Mouse (Mus musculus): ENCODE measurements around the gene Psmg1. TPM values are rescaled to one million over a fixed set of nuclear protein-coding genes. Genes with fewer than 3 reads are reported as not detected.
A peak's percentile ranks its signal among the peaks of the same experiment; 100 is the strongest.
"Not testable (repeated sequence)": the region's sequence is repeated elsewhere in the genome, so short reads cannot be mapped to it uniquely, and the experiment has no call there.

Psmg1 gene
- polyA plus RNA-seq (2012) = 1.4 and 1.6 TPM in 2 replicates

GRCm38 (mm10) chr16:95990462-95991121 lies at the start of gene Psmg1:
Gene Psmg1, minus strand, starts transcription at chr16:95990960.
- H3K9me3 ChIP-seq (ENCODE audit: control insufficient read depth, low read length) = no peaks in the 10 kb centered on the region
- peaks cover 24% of the 10 kb centered on the region for H3K4me1 ChIP-seq (ENCODE audit: control insufficient read depth)
- no peak for TF ChIP-seq TAL1 (IDR thresholded peaks at IDR 0.05; ENCODE audit: low read length)
- peaks cover 18% of the 10 kb centered on the region for H3K36me3 ChIP-seq (ENCODE audit: control insufficient read depth)
- H3K4me3 ChIP-seq (replicated peaks) = peak within 1 kb of the TSS; percentile 87
- H3K27me3 ChIP-seq (ENCODE audit: control insufficient read depth) = no peaks in the 10 kb centered on the region

- no peaks in the 10 kb centered on the region for H3K27me3 ChIP-seq (ENCODE audit: control insufficient read depth)
- no peak for TF ChIP-seq TAL1 (IDR thresholded peaks at IDR 0.05; ENCODE audit: low read length)
- no peak for TF ChIP-seq GATA1 (IDR thresholded peaks at IDR 0.05; ENCODE audit: low read length)
- peaks cover 51% of the 10 kb centered on the region for H3K36me3 ChIP-seq (ENCODE audit: control insufficient read depth)
These were observed 48.8 kb upstream of the Psmg1 start for GRCm38 (mm10) chr16:96039538-96039937.

GRCm38 (mm10) chr16:96034473-96034872 lies 43.7 kb upstream of the Psmg1 start:
- Histone ChIP-seq H3K36me3 (ENCODE audit: control insufficient read depth) (peaks cover 60% of the 10 kb centered on the region), H3K4me1 (ENCODE audit: control insufficient read depth) (peaks cover 16% of the 10 kb centered on the region), H3K9me3 (ENCODE audit: control insufficient read depth, low read length) (no peaks in the 10 kb centered on the region), H3K27me3 (ENCODE audit: control insufficient read depth) (no peaks in the 10 kb centered on the region), H3K4me3 (replicated peaks) (no peak overlapping the region)
- no peak for TF ChIP-seq TAL1 (IDR thresholded peaks at IDR 0.05; ENCODE audit: low read length)
- no peak for TF ChIP-seq GATA1 (IDR thresholded peaks at IDR 0.05; ENCODE audit: low read length)

More at GRCm38 (mm10) chr16:96039538-96039937, 48.8 kb upstream of the Psmg1 start:
- no peaks in the 10 kb centered on the region for H3K4me1 ChIP-seq (ENCODE audit: control insufficient read depth)
- H3K4me3 ChIP-seq (replicated peaks) = no peak overlapping the region
- no peaks in the 10 kb centered on the region for H3K9me3 ChIP-seq (ENCODE audit: control insufficient read depth, low read length)

GRCm38 (mm10) chr16:96032368-96033043 lies 41.7 kb upstream of the Psmg1 start:
- no peaks in the 10 kb centered on the region for H3K27me3 ChIP-seq (ENCODE audit: control insufficient read depth)
- no peak overlapping the region for H3K4me3 ChIP-seq (replicated peaks)
- no peaks in the 10 kb centered on the region for H3K9me3 ChIP-seq (ENCODE audit: control insufficient read depth, low read length)
- H3K36me3 ChIP-seq (ENCODE audit: control insufficient read depth) = peaks cover 61% of the 10 kb centered on the region
- TF ChIP-seq GATA1 (IDR thresholded peaks at IDR 0.05; ENCODE audit: low read length) (0 out of 2 replicates have a peak, but pooled peaks have one; percentile 13), TAL1 (IDR thresholded peaks at IDR 0.05; ENCODE audit: low read length) (no peak)
- H3K4me1 ChIP-seq (ENCODE audit: control insufficient read depth) = peaks cover 16% of the 10 kb centered on the region

GRCm38 (mm10) chr16:96030476-96031102 lies 39.8 kb upstream of the Psmg1 start:
- Histone ChIP-seq H3K4me3 (replicated peaks) (no peak overlapping the region), H3K36me3 (ENCODE audit: control insufficient read depth) (peaks cover 62% of the 10 kb centered on the region), H3K4me1 (ENCODE audit: control insufficient read depth) (peaks cover 16% of the 10 kb centered on the region), H3K27me3 (ENCODE audit: control insufficient read depth) (no peaks in the 10 kb centered on the region), H3K9me3 (ENCODE audit: control insufficient read depth, low read length) (no peaks in the 10 kb centered on the region)
- no peak for TF ChIP-seq GATA1 (IDR thresholded peaks at IDR 0.05; ENCODE audit: low read length)
- TF ChIP-seq TAL1 (IDR thresholded peaks at IDR 0.05; ENCODE audit: low read length) = no peak

GRCm38 (mm10) chr16:96026256-96026655 lies 35.5 kb upstream of the Psmg1 start:
- Histone ChIP-seq H3K36me3 (ENCODE audit: control insufficient read depth) (peaks cover 46% of the 10 kb centered on the region), H3K4me1 (ENCODE audit: control insufficient read depth) (no peaks in the 10 kb centered on the region), H3K4me3 (replicated peaks) (no peak overlapping the region), H3K27me3 (ENCODE audit: control insufficient read depth) (no peaks in the 10 kb centered on the region), H3K9me3 (ENCODE audit: control insufficient read depth, low read length) (no peaks in the 10 kb centered on the region)
- no peak for TF ChIP-seq TAL1 (IDR thresholded peaks at IDR 0.05; ENCODE audit: low read length)
- no peak for TF ChIP-seq GATA1 (IDR thresholded peaks at IDR 0.05; ENCODE audit: low read length)

- Histone ChIP-seq H3K9me3 (ENCODE audit: control insufficient read depth, low read length) (no peaks in the 10 kb centered on the region), H3K27me3 (ENCODE audit: control insufficient read depth) (no peaks in the 10 kb centered on the region), H3K36me3 (ENCODE audit: control insufficient read depth) (peaks cover 46% of the 10 kb centered on the region), H3K4me1 (ENCODE audit: control insufficient read depth) (no peaks in the 10 kb centered on the region), H3K4me3 (replicated peaks) (no peak overlapping the region)
- TF ChIP-seq TAL1 (IDR thresholded peaks at IDR 0.05; ENCODE audit: low read length) (no peak), GATA1 (IDR thresholded peaks at IDR 0.05; ENCODE audit: low read length) (no peak)
These were observed 34.5 kb upstream of the Psmg1 start for GRCm38 (mm10) chr16:96025244-96025643.

GRCm38 (mm10) chr16:96021045-96021444 lies 30.3 kb upstream of the Psmg1 start:
- no peak for TF ChIP-seq TAL1 (IDR thresholded peaks at IDR 0.05; ENCODE audit: low read length)
- no peak for TF ChIP-seq GATA1 (IDR thresholded peaks at IDR 0.05; ENCODE audit: low read length)
- H3K36me3 ChIP-seq (ENCODE audit: control insufficient read depth) = peaks cover 34% of the 10 kb centered on the region

GRCm38 (mm10) chr16:96009124-96009523 lies 18.4 kb upstream of the Psmg1 start:
- H3K4me3 ChIP-seq (replicated peaks); H3K36me3 ChIP-seq (ENCODE audit: control insufficient read depth); H3K9me3 ChIP-seq (ENCODE audit: control insufficient read depth, low read length); H3K27me3 ChIP-seq (ENCODE audit: control insufficient read depth); H3K4me1 ChIP-seq (ENCODE audit: control insufficient read depth): not testable (repeated sequence)

More at GRCm38 (mm10) chr16:96021045-96021444, 30.3 kb upstream of the Psmg1 start:
- H3K9me3 ChIP-seq (ENCODE audit: control insufficient read depth, low read length) = no peaks in the 10 kb centered on the region
- no peak overlapping the region for H3K4me3 ChIP-seq (replicated peaks)
- no peaks in the 10 kb centered on the region for H3K4me1 ChIP-seq (ENCODE audit: control insufficient read depth)
- no peaks in the 10 kb centered on the region for H3K27me3 ChIP-seq (ENCODE audit: control insufficient read depth)

GRCm38 (mm10) chr16:96004278-96004677 lies 13.5 kb upstream of the Psmg1 start:
- H3K4me1 ChIP-seq (ENCODE audit: control insufficient read depth); H3K27me3 ChIP-seq (ENCODE audit: control insufficient read depth); H3K9me3 ChIP-seq (ENCODE audit: control insufficient read depth, low read length); H3K4me3 ChIP-seq (replicated peaks): not testable (repeated sequence)
- H3K36me3 ChIP-seq (ENCODE audit: control insufficient read depth) = peaks cover 29% of the 10 kb centered on the region

Measured in erythroblast, embryonic 14.5 days (primary cell).